Mouse (Mus musculus) thymus, adult 2 months (tissue): ENCODE data around the gene Arid3c. TPM values are rescaled to one million over a fixed set of nuclear protein-coding genes. Genes with fewer than 3 reads are reported as not detected.
A peak's percentile ranks its signal among the peaks of the same experiment; 100 is the strongest.

Experiments used
- DNase-seq: peaks from one replicate; pipeline ENCODE4 v3.0.0; 2021
- H3K27ac ChIP-seq: fragments of 200-500 bp; 2 replicates; pipeline ENCODE4 v1.5.1; 2012; ENCODE audit warnings: low read length, control low read depth; ENCODE audit not compliant: control insufficient read depth, insufficient read depth
- H3K27me3 ChIP-seq: fragments of 200-500 bp; 2 replicates; pipeline ENCODE4 v1.6.1; 2012; ENCODE audit warnings: mild to moderate bottlenecking, low read length, moderate library complexity, mixed read lengths; ENCODE audit not compliant: control insufficient read depth, insufficient read depth
- H3K36me3 ChIP-seq: fragments of 200-500 bp; 2 replicates; pipeline ENCODE4 v1.6.1; 2012; ENCODE audit warnings: mild to moderate bottlenecking, low read length, moderate library complexity; ENCODE audit not compliant: control insufficient read depth, insufficient read depth
- H3K4me1 ChIP-seq: fragments of 200-500 bp; replicated peaks from 2 replicates; pipeline ENCODE4 v1.6.1; 2012; ENCODE audit warnings: low read length; ENCODE audit not compliant: control insufficient read depth, insufficient read depth
- H3K4me3 ChIP-seq: fragments of 200-500 bp; 2 replicates; pipeline ENCODE4 v1.5.1; 2012; ENCODE audit warnings: mild to moderate bottlenecking, low read length, control low read depth, moderate library complexity; ENCODE audit not compliant: control insufficient read depth, insufficient read depth
- CTCF ChIP-seq: fragments of 200-500 bp; IDR thresholded peaks from 2 replicates; pipeline ENCODE4 v1.5.1; 2012; ENCODE audit warnings: mild to moderate bottlenecking, control low read depth, low read length, moderate library complexity, borderline replicate concordance; ENCODE audit not compliant: control insufficient read depth, poor library complexity, insufficient read depth; ENCODE audit errors: extremely low read depth
- POLR2A ChIP-seq: fragments of 200-500 bp; IDR thresholded peaks from 2 replicates; pipeline ENCODE4 v1.6.1; 2012; ENCODE audit warnings: mild to moderate bottlenecking, low read length, control low read depth, moderate library complexity; ENCODE audit not compliant: control insufficient read depth, poor library complexity, insufficient read depth; ENCODE audit errors: extremely low read depth
- WGBS: fragments of 180-500 bp; shearing (Covaris S2); methylation state at CpG from one replicate; pipeline ENCODE4 v1.1.7; 2018; 5-methylcytosine and 5-hydroxymethylcytosine counted together
- polyA plus RNA-seq: library from polyadenylated mRNA; depleted of rRNA; stranded (reverse); fragments of >200 nt; gene quantifications from 2 replicates; pipeline ENCODE4 v1.2.3, GENCODE M21; 2012

Arid3c gene
- polyA plus RNA-seq, 1 experiment = 0.15 TPM

GRCm38 (mm10) chr4:41745021-41745420, 14.1 kb upstream of the Arid3c start:
- H3K36me3 ChIP-seq = no peaks in the 10 kb centered on the region
- no peak for DNase-seq
- peaks cover 7% of the 10 kb centered on the region for H3K4me1 ChIP-seq

DNA sequence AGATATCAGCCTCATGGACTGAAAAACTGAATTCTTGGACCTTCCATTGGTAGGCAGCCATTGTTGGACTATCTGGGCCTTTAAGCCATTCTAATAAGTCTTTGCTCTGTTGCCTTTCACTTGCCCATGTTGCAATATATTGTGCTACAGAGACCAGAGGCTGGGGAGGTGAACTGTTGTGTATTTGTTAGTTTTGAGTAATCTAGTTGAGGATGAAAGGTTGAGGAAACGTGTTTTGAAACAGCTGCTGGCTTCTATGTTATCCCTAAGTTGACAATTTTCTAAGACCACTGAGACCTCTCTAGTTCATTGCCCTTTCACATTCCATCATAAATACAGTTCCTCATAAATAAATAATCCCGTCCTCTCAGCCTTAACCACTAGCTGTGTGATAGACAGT, 13.2 kb upstream of the Arid3c start:
- TF ChIP-seq CTCF (no peak), POLR2A (no peak)
- no peak overlapping the region for H3K27ac ChIP-seq
- no peaks in the 10 kb centered on the region for H3K27me3 ChIP-seq
- DNase-seq = no peak
- WGBS = 87% methylated on average over 2 of the region's 2 CpGs
- H3K4me3 ChIP-seq = no peak overlapping the region
- H3K36me3 ChIP-seq = no peaks in the 10 kb centered on the region
- H3K4me1 ChIP-seq = peaks cover 11% of the 10 kb centered on the region

More at GRCm38 (mm10) chr4:41745021-41745420, 14.1 kb upstream of the Arid3c start:
- Histone ChIP-seq H3K27ac (no peak overlapping the region), H3K4me3 (no peak overlapping the region), H3K27me3 (no peaks in the 10 kb centered on the region)
- TF ChIP-seq POLR2A (no peak), CTCF (no peak)
- WGBS = 100% methylated on average over 1 of the region's 1 CpGs

DNA sequence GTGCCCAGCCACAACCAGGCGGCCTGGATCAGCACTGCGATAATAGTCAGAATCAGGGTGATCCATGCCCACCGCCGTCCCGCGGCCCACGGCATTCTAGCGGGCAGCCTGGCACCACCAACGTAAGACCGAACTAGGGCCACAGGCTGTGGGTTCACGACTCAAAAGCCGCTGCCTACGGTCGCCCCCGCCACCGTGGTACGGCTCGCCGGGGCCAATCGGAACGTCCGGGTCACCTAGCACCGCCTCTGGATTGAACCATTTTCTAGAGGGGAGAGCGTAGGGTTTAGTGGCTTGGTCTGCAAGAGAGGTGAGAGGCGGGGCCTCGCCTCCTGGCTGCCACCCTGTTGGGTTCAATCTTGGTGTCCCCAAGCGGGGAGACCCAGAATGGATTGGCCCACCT, 10.2 kb upstream of the Arid3c start:
- Histone ChIP-seq H3K4me1 (peaks cover 11% of the 10 kb centered on the region), H3K4me3 (peak overlapping the region; percentile 88), H3K27me3 (no peaks in the 10 kb centered on the region), H3K36me3 (no peaks in the 10 kb centered on the region), H3K27ac (peak overlapping the region; percentile 30)
- DNase-seq = peak; percentile 94
- under 1% methylated on average over 27 of the region's 27 CpGs for WGBS
- peak; percentile 68 for TF ChIP-seq POLR2A
- TF ChIP-seq CTCF = no peak; the same call in 1 of the 2 replicates

DNA sequence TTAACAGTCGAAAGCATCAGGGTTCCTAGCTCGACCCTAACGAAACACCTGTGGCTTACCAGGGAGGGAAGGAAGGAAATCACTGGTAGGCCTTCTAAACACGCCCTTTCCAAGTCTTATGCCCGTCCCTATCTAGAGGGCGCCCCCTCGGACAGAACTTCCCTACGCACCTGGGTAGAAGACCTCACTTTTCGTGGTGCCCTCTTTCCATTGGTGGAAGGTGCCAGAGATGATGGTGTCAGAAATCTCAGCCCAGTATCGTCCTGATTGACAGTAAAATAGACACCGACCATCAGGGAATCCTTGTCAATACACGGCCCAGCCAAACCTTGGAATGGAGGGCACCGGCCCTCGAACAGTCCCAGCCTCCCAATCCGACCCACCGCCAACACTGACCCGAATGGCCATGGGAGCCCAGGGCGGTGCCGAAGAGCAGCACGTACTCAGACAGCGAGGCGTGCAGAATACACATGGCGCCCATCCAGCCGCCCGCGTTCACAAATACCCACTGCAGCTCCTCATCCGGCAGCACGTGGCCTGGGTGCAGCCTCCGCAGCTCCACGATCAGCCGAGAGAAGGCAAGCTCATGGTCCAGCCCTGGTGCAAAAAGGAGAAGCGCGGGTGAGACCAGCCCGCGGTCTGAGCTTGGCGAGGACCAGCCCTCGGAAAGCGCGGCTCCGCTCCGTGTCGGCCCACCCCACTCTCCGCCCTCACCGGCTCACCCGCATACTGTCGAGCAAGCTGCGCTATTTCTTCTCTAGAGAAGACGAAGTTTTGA, 9.6 kb upstream of the Arid3c start:
- DNase-seq = peak; percentile 48
- Histone ChIP-seq H3K36me3 (no peaks in the 10 kb centered on the region), H3K4me3 (peak overlapping the region; percentile 88), H3K4me1 (peaks cover 11% of the 10 kb centered on the region), H3K27ac (peak overlapping the region; percentile 30), H3K27me3 (no peaks in the 10 kb centered on the region)
- under 1% methylated on average over 48 of the region's 48 CpGs for WGBS
- TF ChIP-seq POLR2A = no peak
- TF ChIP-seq CTCF = no peak

DNA sequence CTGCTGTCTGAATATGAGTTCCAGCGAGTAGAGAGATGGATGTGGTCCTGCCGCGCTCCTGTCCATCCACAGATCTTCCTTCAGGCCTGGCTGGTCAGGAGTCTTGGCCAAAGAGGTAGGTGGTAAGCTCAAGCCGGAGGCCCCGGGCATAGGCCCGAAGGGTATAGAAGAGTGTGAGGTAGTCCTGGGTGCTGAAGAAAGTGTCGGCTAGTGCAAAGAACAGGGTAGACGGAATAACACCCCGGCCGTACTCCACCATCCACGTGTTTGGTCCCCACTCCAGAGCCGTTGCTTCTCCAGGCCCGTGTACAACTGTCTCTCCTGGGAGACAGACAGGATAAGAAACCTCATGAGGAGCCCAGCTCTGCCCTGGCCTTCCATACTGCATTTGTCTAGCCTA, 8.3 kb upstream of the Arid3c start:
- 95% methylated on average over 13 of the region's 13 CpGs for WGBS
- Histone ChIP-seq H3K27me3 (no peaks in the 10 kb centered on the region), H3K4me1 (peaks cover 11% of the 10 kb centered on the region), H3K27ac (no peak overlapping the region), H3K4me3 (no peak overlapping the region), H3K36me3 (no peaks in the 10 kb centered on the region)
- DNase-seq = no peak
- TF ChIP-seq CTCF (no peak), POLR2A (no peak)

DNA sequence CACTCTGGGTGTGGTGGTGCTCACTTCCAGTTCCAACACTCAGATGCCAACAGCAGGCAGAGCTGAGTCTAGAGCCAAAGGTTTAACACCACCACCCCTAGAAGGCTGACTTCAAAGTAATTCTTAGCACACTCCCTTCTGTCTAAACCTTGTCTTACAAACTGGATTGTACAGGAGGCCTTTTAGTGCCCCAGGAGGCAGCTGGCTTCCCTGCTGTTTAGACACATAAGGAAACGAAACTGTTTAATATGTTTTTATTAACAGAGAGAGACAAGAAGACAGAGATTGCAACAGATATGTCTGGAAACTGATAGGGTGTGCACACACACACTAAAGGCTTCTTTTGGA, 7.3 kb upstream of the Arid3c start:
- Histone ChIP-seq H3K4me1 (peaks cover 11% of the 10 kb centered on the region), H3K36me3 (no peaks in the 10 kb centered on the region), H3K27me3 (no peaks in the 10 kb centered on the region), H3K4me3 (no peak overlapping the region), H3K27ac (no peak overlapping the region)
- DNase-seq = no peak
- TF ChIP-seq CTCF = no peak
- no peak for TF ChIP-seq POLR2A
- WGBS = 92% methylated on average over 1 of the region's 1 CpGs
